Mouse (Mus musculus): ENCODE measurements around the gene Gm36864. TPM values are rescaled to one million over a fixed set of nuclear protein-coding genes. Genes with fewer than 3 reads are reported as not detected.

The Gm36864 gene
- total RNA-seq, 2 experiments from 2014 or later: not detected

- Histone ChIP-seq H3K27ac (no peak overlapping the region), H3K4me3 (no peak overlapping the region)
- no peak for TF ChIP-seq CTCF (IDR thresholded peaks at IDR 0.05)
- DNase-seq: no peak
- intact Hi-C loops (cut with DNase I): no loop called here
Measured at GRCm38 (mm10) chr7:44290986-44291385, 55.0 kb downstream of the Gm36864 start.

- no peak for TF ChIP-seq CTCF (IDR thresholded peaks at IDR 0.05)
- Histone ChIP-seq H3K4me3 (no peak overlapping the region), H3K27ac (no peak overlapping the region)
- no peak for DNase-seq
- intact Hi-C loops (cut with DNase I): no loop called here
Measured at GRCm38 (mm10) chr7:44291418-44291817, 55.4 kb downstream of the Gm36864 start.

Other genes starting within 250 kb of the Gm36864 start
- gene Klk1b11, start 240.3 kb upstream of the Gm36864 start, total RNA-seq (2021): not detected
- 1 to 10 TPM in 1 of 2 experiments, under 1 TPM in 1; 0.51 to 1.0 TPM for gene Klk1b26, start 224.0 kb upstream of the Gm36864 start, total RNA-seq (2021)
- gene Klk1b27, start 183.9 kb upstream of the Gm36864 start, total RNA-seq (2021): not detected
- not detected for gene Klk1b21, start 133.8 kb upstream of the Gm36864 start, total RNA-seq (2021)
- not detected for gene Klk1b22, start 123.5 kb upstream of the Gm36864 start, total RNA-seq (2021)
- gene Klk1b16, start 99.4 kb upstream of the Gm36864 start, total RNA-seq (2021): not detected
- gene Klk1b24, start 47.9 kb upstream of the Gm36864 start, total RNA-seq (2021): not detected
- not detected for gene Klk1b3, start 38.0 kb upstream of the Gm36864 start, total RNA-seq (2021)
- not detected for gene Klk1b4, start 28.7 kb upstream of the Gm36864 start, total RNA-seq (2021)
- not detected for gene Klk1b5, start 20.2 kb upstream of the Gm36864 start, total RNA-seq (2021)
- not detected for gene Klk1, start 10.8 kb upstream of the Gm36864 start, total RNA-seq (2021)
- gene 1700028J19Rik, start 10.5 kb downstream of the Gm36864 start, total RNA-seq (2021): not detected
- gene 2410002F23Rik, start 10.5 kb downstream of the Gm36864 start, total RNA-seq (2021): 1 to 10 TPM; 6.1 to 8.2 TPM
- gene Acp4, start 21.2 kb downstream of the Gm36864 start, total RNA-seq (2021): not detected
- not detected for gene Gm15517, start 25.3 kb downstream of the Gm36864 start, total RNA-seq (2021)
- gene Clec11a, start 70.7 kb downstream of the Gm36864 start, total RNA-seq (2021): 1 to 10 TPM in 1 of 2 experiments, under 1 TPM in 1; 0.59 to 2.2 TPM
- under 1 TPM; 0.31 to 0.59 TPM for gene Shank1, start 74.1 kb downstream of the Gm36864 start, total RNA-seq (2021)
- gene Syt3, start 147.9 kb downstream of the Gm36864 start, total RNA-seq (2021): 1 to 10 TPM; 2.3 to 3.6 TPM
- gene 1700008O03Rik, start 149.6 kb downstream of the Gm36864 start, total RNA-seq (2021): not detected
- gene Lrrc4b, start 192.8 kb downstream of the Gm36864 start, total RNA-seq (2021): not detected
- gene Aspdh, start 229.2 kb downstream of the Gm36864 start, total RNA-seq (2021): not detected
- gene Josd2, start 231.8 kb downstream of the Gm36864 start, total RNA-seq (2021): 10 to 100 TPM; 51.0 to 57.0 TPM

Data from gastrocnemius, adult 2 months (tissue).